Mouse (Mus musculus) spleen, adult 2 months (tissue): ENCODE data around the gene Pank4.

ENCODE experiments used
- CTCF ChIP-seq: fragments of 200-500 bp; IDR thresholded peaks from 2 replicates; pipeline ENCODE4 v1.5.1; 2011; ENCODE audit warnings: mild to moderate bottlenecking, inconsistent platforms; ENCODE audit not compliant: insufficient read depth, insufficient read length, insufficient replicate concordance; ENCODE audit errors: extremely low read depth
- POLR2A ChIP-seq: fragments of 200-500 bp; IDR thresholded peaks from 2 replicates; pipeline ENCODE4 v1.6.1; 2011; ENCODE audit warnings: low read depth, low read length, inconsistent platforms

DNA sequence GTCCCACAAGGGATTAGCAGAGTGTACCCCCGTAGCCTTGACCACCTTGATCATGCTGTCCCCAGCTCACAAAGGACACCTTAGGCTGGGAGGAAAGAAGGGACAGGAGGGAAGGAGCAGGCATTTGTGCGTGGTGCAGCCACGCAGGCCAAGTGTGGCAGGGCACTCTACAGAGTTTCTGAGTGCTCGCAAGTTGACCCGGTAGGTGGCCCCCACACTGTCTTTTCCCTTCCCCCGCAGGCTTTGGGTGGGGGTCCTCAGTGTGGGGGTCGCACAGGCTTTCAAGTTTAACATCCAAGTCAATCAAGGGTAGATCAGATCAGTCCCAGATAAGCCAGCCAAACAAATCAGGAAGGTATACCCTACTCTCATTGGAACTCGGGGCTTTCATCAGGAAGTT, 54.1 kb downstream of the Pank4 start:
- TF ChIP-seq CTCF (no peak), POLR2A (no peak)
